In the genomic region with DNA sequence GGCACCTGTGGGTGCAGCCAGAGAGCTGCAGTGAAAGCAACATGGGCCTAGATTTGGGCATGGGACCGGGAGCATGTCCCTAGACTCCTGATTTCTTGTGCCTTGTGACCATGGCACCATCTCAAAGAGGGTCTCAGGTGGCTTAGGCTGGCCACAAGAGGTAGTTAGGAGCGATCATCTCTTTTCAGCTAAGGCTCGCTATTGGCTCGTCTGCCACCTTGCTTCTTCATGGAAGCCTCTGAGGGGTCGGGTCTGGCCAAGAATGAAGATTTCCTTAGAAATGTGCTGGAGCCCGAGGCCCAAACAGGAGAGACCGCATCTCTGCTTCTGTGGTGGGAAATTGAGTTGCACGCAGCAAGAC, we compare ENCODE assay signal across 9 mouse cellular contexts. TPM values are rescaled to one million over a fixed set of nuclear protein-coding genes. Genes with fewer than 3 reads are reported as not detected.
A peak's percentile ranks its signal among the peaks of the same experiment; 100 is the strongest.
DNase-seq lines count a peak whose midpoint lies in the region; ATAC-seq lines count a peak whose summit lies in the region.
"Had no signal": no experiment of that assay in that cellular context is flagged by ENCODE, and none has a peak within 500 bp of the region (broad histone marks: within the 10 kb centered on the region; RNA-seq: fewer than 3 reads in every experiment).

No protein-coding gene starts in this region.

- H3K9ac ChIP-seq in heart, embryonic 16.5 days (ENCODE audit: low read length) = peak overlapping the region; percentile 84; the same call in 1 of the 2 replicates
- H3K9ac ChIP-seq in hindbrain, embryonic 15.5 days = peak overlapping the region; percentile 73
- H3K9ac ChIP-seq in midbrain, embryonic 15.5 days = peak overlapping the region; percentile 61; the same call in 1 of the 2 replicates

- no peaks in the 10 kb centered on the region for H3K9me3 ChIP-seq in heart, embryonic 16.5 days (replicated peaks; ENCODE audit: control insufficient read depth, low read length)
- no peaks in the 10 kb centered on the region for H3K9me3 ChIP-seq in hindbrain, embryonic 15.5 days
- H3K9me3 ChIP-seq in midbrain, embryonic 15.5 days = no peaks in the 10 kb centered on the region

- peak overlapping the region; percentile 72 for H3K4me3 ChIP-seq in heart, embryonic 16.5 days (ENCODE audit: low read length)
- H3K4me3 ChIP-seq in hindbrain, embryonic 15.5 days = peak overlapping the region; percentile 70
- peak overlapping the region; percentile 58 for H3K4me3 ChIP-seq in midbrain, embryonic 15.5 days

- no peak for ATAC-seq in heart, embryonic 16.5 days (replicated peaks; ENCODE audit: extremely low read depth, insufficient read depth, low FRiP score)
- peak; percentile 20; the same call in 1 of the 2 replicates for ATAC-seq in hindbrain, embryonic 15.5 days (ENCODE audit: low FRiP score, low read depth)
- ATAC-seq in midbrain, embryonic 15.5 days (replicated peaks) = peak; percentile 18; the same call in 1 of the 2 replicates

- H3K4me1 ChIP-seq in heart, embryonic 16.5 days (ENCODE audit: control insufficient read depth, insufficient read depth, low read length) = peaks cover 10% of the 10 kb centered on the region
- peaks cover 25% of the 10 kb centered on the region for H3K4me1 ChIP-seq in hindbrain, embryonic 15.5 days (replicated peaks)
- H3K4me1 ChIP-seq in midbrain, embryonic 15.5 days = peaks cover 20% of the 10 kb centered on the region

- no peaks in the 10 kb centered on the region for H3K36me3 ChIP-seq in heart, embryonic 16.5 days (ENCODE audit: control insufficient read depth, insufficient read depth)
- no peaks in the 10 kb centered on the region for H3K36me3 ChIP-seq in hindbrain, embryonic 15.5 days
- H3K36me3 ChIP-seq in midbrain, embryonic 15.5 days (replicated peaks) = no peaks in the 10 kb centered on the region

- 62% methylated on average over 8 of the region's 8 CpGs for WGBS in heart, embryonic 16.5 days
- WGBS in hindbrain, embryonic 15.5 days = 39% methylated on average over 8 of the region's 8 CpGs
- 26% methylated on average over 8 of the region's 8 CpGs for WGBS in midbrain, embryonic 15.5 days

- DNase-seq in heart, adult 18-20 months = no peak
- peak; percentile 27 for DNase-seq in brain, adult 2 months (ENCODE audit: low read depth, low spot score)
- DNase-seq in embryo, embryonic 10 days (ENCODE audit: low spot score) = no peak
- DNase-seq in spleen, postnatal 36 days (ENCODE audit: low spot score in 2 of 2) = no peak
- no peak for DNase-seq in embryo, embryonic 10.5 days (ENCODE audit: low spot score)

- peak overlapping the region; percentile 97 for H3K4me2 ChIP-seq in heart, embryonic 16.5 days (ENCODE audit: low read depth, low read length)
- H3K4me2 ChIP-seq in hindbrain, embryonic 15.5 days = peak overlapping the region; percentile 97
- H3K4me2 ChIP-seq in midbrain, embryonic 15.5 days = peak overlapping the region; percentile 96

- H3K27me3 ChIP-seq in heart, embryonic 16.5 days (ENCODE audit: control insufficient read depth, insufficient read depth, low read length) = peaks cover 9% of the 10 kb centered on the region
- H3K27me3 ChIP-seq in hindbrain, embryonic 15.5 days = peaks cover 10% of the 10 kb centered on the region; the same call in 1 of the 2 replicates
- peaks cover 4% of the 10 kb centered on the region for H3K27me3 ChIP-seq in midbrain, embryonic 15.5 days (replicated peaks)

- H3K27ac ChIP-seq in heart, embryonic 16.5 days (ENCODE audit: low read length) = no peak overlapping the region
- peak overlapping the region; percentile 65 for H3K27ac ChIP-seq in hindbrain, embryonic 15.5 days (replicated peaks)
- no peak overlapping the region for H3K27ac ChIP-seq in midbrain, embryonic 15.5 days

RNA-seq across cellular contexts. Expression of gene Cd83, which starts 1.1 kb away (rescaled TPM):
- 9.3 and 17.7 TPM in 2 replicates for polyA plus RNA-seq in heart, embryonic 16.5 days (2015; fragmentation: Nextera tagmentation; extraction: Ambion mirVana)
- total RNA-seq in heart, adult 18-20 months (2021) = 1 to 10 TPM; 2.3 to 3.5 TPM
- polyA plus RNA-seq in hindbrain, embryonic 15.5 days (2015; fragmentation: Nextera tagmentation; extraction: Ambion mirVana) = 28.5 and 28.9 TPM in 2 replicates
- 20.3 and 20.4 TPM in 2 replicates for polyA plus RNA-seq in midbrain, embryonic 15.5 days (2015; fragmentation: Nextera tagmentation; extraction: Ambion mirVana)
- total RNA-seq: MEL had no signal
